Mouse (Mus musculus) liver, postnatal 0 days (tissue): ENCODE data around the gene Msx3.

Source experiments
- CTCF ChIP-seq: sonication (generic); IDR thresholded peaks from 2 replicates; pipeline ENCODE4 v1.5.1; 2016; ENCODE audit warnings: antibody characterized with exemption, low read depth
- EP300 ChIP-seq: IDR thresholded peaks from 2 replicates; pipeline ENCODE4 v1.6.1; 2016; ENCODE audit warnings: antibody characterized with exemption, low read depth, mild to moderate bottlenecking

GRCm38 (mm10) chr7:140037171-140037555 lies 11.7 kb downstream of the Msx3 start:
- no peak for TF ChIP-seq CTCF
- TF ChIP-seq EP300: no peak
